Mouse (Mus musculus): ENCODE measurements around the gene Rps6ka1. TPM values are rescaled to one million over a fixed set of nuclear protein-coding genes. Genes with fewer than 3 reads are reported as not detected.
A peak's percentile ranks its signal among the peaks of the same experiment; 100 is the strongest.
"Not testable (repeated sequence)": the region's sequence is repeated elsewhere in the genome, so short reads cannot be mapped to it uniquely, and the experiment has no call there.

The Rps6ka1 gene
- 23.8 and 24.1 TPM in 2 replicates for polyA plus RNA-seq (2015; fragmentation: Nextera tagmentation; extraction: Ambion mirVana)

DNA sequence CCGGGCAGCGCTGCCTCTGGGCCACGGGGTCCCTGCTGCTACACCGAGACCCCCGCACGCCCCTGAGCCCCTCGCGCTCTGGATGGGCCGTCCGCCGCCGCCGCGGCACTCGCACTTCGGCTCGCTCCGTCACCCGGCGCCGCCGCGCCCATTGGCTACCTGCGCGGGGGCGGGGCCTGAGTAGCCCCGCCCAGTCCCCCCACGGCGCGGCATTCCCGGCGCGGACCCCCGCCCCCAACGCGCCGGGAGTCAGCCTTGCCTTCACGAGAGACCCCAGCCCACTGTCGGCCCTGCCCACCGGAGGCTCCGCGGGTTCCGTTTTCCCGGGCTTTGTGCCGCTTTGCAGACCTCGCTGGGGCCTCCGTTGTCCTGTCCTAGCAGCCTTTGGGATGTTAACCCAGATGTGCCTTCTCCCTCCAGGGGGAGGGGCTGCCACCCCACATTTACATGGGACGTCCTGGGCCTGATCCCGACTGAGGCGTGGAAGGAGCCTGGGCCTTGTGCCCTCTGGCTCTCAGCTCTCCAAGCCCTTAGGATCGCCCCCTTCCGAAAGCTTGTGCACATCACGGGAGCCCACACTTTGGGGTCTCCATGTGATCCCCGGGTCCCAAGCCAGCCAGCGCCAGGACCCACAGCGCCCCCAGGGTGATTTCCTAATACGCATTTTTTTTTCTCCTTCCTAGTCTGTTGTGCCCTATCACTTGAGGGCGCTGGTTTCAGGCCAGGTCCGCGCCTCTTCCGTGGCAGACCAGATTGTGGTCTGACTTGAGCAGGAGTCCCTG lies at the start of gene Rps6ka1:
Gene Rps6ka1 (minus strand): TSS at position 126 of the 782 bp plus-strand sequence.
- H3K36me3 ChIP-seq (replicated peaks): no peaks in the 10 kb centered on the region
- peak; percentile 92 for ATAC-seq (replicated peaks)
- peak within 1 kb of the TSS; percentile 84 for H3K4me2 ChIP-seq
- under 1% methylated on average over 34 of the region's 61 CpGs for WGBS
- peak within 1 kb of the TSS; percentile 68 for H3K4me3 ChIP-seq
- no peaks in the 10 kb centered on the region for H3K9me3 ChIP-seq
- no peaks in the 10 kb centered on the region for H3K27me3 ChIP-seq (replicated peaks)
- peak within 1 kb of the TSS; percentile 80 for H3K9ac ChIP-seq
- peaks cover 24% of the 10 kb centered on the region for H3K4me1 ChIP-seq
- H3K27ac ChIP-seq: peak within 1 kb of the TSS; percentile 77

DNA sequence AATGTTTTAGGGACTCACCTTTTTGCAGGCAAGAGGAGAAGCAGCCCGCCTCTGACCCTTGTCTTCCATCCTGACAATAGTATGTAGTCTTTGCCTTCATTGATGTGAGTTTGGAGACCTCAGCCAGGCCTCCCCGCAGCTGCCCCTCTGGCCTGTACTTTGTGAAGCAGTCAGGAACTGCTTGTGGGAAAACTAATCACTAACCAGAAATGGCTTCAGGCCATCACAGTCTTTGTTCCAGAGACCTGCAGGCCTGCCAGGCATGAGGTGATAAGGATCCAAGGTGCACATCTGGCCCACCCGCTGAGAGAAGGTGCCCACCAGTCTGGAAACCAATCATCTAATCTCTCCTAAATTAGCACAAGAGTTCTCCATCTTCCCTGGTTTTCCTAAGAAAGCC lies 44.2 kb upstream of the Rps6ka1 start:
- H3K36me3 ChIP-seq (replicated peaks): no peaks in the 10 kb centered on the region
- H3K27me3 ChIP-seq (replicated peaks): no peaks in the 10 kb centered on the region
- no peak for ATAC-seq (replicated peaks)
- H3K4me2 ChIP-seq: no peak overlapping the region
- H3K4me1 ChIP-seq: no peaks in the 10 kb centered on the region
- no peaks in the 10 kb centered on the region for H3K9me3 ChIP-seq
- no peak overlapping the region for H3K27ac ChIP-seq
- 80% methylated on average over 3 of the region's 3 CpGs for WGBS
- H3K9ac ChIP-seq: no peak overlapping the region
- H3K4me3 ChIP-seq: no peak overlapping the region

DNA sequence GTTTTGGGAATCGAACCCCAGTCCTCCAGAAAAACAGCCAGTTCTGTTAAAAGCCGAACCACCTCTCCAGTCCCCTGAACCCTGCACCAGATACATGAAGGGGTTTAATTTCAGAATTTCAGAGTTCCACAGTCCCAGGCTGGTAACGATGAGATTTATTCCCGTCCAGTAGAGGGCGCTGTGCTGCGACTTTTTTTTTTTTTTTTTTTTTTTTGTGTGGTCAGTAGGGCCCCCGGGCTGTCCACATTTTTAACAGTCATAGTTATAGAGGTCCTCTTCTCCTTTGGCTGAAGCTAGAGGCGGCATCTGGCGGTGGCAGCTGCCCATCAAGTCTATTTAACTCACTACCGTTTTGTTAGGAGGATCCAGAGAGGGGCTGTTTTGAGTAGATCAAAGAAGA lies 43.8 kb upstream of the Rps6ka1 start:
- no peak overlapping the region for H3K4me2 ChIP-seq
- WGBS: 14% methylated on average over 10 of the region's 10 CpGs
- no peak overlapping the region for H3K27ac ChIP-seq
- H3K4me1 ChIP-seq: no peaks in the 10 kb centered on the region
- no peak for ATAC-seq (replicated peaks)
- no peak overlapping the region for H3K9ac ChIP-seq
- H3K9me3 ChIP-seq: no peaks in the 10 kb centered on the region
- H3K4me3 ChIP-seq: no peak overlapping the region
- H3K36me3 ChIP-seq (replicated peaks): no peaks in the 10 kb centered on the region
- H3K27me3 ChIP-seq (replicated peaks): no peaks in the 10 kb centered on the region

DNA sequence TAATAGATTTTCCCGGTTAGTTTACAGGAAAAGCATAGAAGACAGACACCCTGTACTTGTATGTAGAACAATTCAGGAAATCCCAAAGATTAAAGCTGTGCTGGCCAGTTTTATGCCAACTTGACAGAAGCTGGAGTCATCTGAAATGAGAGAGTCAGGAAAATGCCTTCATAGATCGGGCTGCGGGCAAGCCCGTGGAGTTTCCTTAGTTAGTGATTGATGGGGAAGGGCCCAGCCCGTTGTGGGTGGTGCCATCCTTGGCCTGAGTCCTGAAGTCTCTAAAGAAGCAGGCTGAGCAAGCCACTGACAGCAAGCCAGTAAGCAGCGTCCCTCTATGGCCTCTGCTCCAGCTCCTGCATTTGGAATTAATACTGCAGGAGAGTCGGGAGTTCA lies 41.7 kb upstream of the Rps6ka1 start:
- no peaks in the 10 kb centered on the region for H3K36me3 ChIP-seq (replicated peaks)
- no peak overlapping the region for H3K4me3 ChIP-seq
- 53% methylated on average over 7 of the region's 7 CpGs for WGBS
- no peaks in the 10 kb centered on the region for H3K4me1 ChIP-seq
- no peak overlapping the region for H3K27ac ChIP-seq
- no peak overlapping the region for H3K9ac ChIP-seq
- H3K9me3 ChIP-seq: no peaks in the 10 kb centered on the region
- ATAC-seq (replicated peaks): no peak
- H3K27me3 ChIP-seq (replicated peaks): no peaks in the 10 kb centered on the region
- no peak overlapping the region for H3K4me2 ChIP-seq

DNA sequence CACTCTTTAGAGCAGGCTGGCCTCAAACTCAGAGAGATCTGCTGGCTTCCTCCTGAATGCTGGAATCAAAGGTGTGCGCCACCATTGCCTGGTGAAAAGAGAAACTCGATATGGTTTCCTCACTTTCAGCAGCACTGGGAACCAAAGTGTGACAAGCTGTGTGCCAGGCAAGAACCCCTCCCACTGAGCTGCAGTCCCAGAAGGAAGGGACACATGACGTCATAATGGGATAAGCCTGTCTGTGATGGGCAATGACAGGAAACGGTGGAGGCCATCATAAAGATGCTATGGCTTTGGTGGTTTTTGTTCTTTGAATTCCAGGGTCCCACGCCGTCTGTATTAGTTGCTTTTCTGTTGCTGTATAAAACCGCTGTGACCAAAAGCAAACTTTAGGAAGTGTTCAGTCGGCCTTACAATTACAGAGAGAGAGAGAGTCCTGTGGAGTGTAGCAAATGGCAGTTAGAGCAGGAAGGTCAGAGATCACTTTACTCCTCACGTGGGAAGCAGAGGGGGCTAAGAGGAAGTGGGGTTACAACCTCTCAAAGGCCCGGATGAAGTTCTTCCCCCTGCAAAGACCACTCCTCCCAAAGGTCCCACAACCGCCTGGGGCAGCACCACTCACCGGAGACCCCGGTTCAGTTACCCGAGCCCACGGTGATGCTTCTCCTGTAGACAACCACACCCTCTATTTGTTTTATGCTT lies 41.1 kb upstream of the Rps6ka1 start:
- no peak overlapping the region for H3K9ac ChIP-seq
- H3K4me3 ChIP-seq: no peak overlapping the region
- ATAC-seq (replicated peaks): no peak
- H3K27me3 ChIP-seq (replicated peaks): no peaks in the 10 kb centered on the region
- H3K36me3 ChIP-seq (replicated peaks): no peaks in the 10 kb centered on the region
- WGBS: 61% methylated on average over 15 of the region's 15 CpGs
- no peaks in the 10 kb centered on the region for H3K9me3 ChIP-seq
- H3K4me1 ChIP-seq: no peaks in the 10 kb centered on the region
- no peak overlapping the region for H3K27ac ChIP-seq
- no peak overlapping the region for H3K4me2 ChIP-seq

DNA sequence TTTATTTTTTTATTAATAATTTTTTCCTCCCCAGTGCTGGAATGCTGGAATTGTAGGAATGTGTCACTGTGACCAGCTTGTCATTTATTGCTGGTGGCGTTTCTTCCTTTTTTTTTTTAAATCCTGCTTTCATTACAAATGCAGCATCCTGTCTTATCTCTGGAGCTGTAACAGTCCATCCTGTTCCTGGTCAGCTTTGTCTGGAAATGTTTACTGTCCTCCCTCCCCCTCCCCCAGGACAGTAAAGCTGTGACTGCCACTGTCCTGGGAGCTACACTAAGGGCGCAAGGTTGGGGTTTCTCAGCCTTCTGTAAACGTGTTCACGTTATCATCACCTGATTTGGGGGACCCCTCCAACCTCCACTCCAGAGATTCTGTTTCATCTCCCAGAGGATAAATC lies 37.6 kb upstream of the Rps6ka1 start:
- Histone ChIP-seq H3K9ac (no peak overlapping the region), H3K4me1 (no peaks in the 10 kb centered on the region), H3K4me3 (no peak overlapping the region), H3K27ac (no peak overlapping the region), H3K36me3 (replicated peaks) (no peaks in the 10 kb centered on the region), H3K27me3 (replicated peaks) (no peaks in the 10 kb centered on the region), H3K9me3 (no peaks in the 10 kb centered on the region), H3K4me2 (no peak overlapping the region)
- no peak for ATAC-seq (replicated peaks)
- WGBS: 81% methylated on average over 4 of the region's 4 CpGs

DNA sequence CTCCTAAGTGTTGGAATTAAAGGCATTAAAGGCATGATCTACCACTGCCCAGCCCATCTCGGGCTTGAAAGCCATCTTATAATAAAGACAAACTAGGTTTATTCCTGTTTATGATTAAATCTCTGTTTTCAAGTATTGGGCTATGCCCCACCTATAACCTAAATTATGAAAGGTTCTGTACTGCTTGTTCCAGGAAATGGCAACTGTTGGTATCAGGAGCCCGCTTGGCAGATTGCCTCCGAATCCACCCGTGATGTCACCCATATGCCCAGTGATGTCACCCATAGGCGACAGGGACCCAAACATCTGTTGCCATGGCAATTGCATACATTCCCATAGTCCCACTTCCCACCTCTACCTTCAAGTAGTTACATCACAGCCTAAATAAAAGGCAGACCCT lies 36.1 kb upstream of the Rps6ka1 start:
- Histone ChIP-seq H3K9ac (no peak overlapping the region), H3K9me3 (no peaks in the 10 kb centered on the region), H3K4me1 (no peaks in the 10 kb centered on the region), H3K36me3 (replicated peaks) (no peaks in the 10 kb centered on the region), H3K27me3 (replicated peaks) (no peaks in the 10 kb centered on the region), H3K4me3 (no peak overlapping the region), H3K4me2 (no peak overlapping the region), H3K27ac (no peak overlapping the region)
- ATAC-seq (replicated peaks): no peak
- WGBS: 92% methylated on average over 5 of the region's 5 CpGs

DNA sequence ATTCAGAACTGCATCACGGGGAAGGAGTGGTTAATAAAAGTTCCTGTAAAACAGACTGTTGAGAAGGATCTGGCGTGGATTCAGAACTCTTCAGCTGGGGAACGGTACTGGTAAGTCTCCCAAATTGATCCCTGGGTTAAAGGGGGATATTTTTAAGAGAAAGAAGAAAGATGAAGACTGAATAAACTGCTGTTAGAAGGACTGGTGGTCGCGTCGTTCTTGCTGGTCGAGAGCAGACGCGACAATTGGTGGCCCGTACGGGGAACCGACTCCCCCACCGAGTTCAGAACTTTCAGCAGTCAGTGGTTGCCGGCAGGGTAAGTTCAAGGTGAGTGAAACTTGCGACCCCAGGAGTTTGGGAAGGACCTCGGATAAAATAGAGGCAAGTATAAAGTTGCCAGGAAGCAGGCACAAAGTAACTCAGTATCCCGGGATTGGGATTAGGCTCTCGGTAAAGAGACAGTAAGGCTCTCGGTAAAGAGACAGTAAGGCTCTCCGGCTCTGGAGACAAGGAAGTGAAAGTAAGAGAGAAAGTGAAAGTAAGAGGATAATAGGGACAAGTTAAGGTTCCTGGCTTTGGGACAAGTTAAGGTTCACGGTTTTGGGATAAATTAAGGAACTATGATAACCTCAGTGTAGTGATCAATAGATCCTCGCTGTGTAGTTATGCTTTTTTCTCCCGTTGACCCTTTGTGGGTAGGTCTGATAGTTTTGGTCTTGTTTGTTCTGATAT lies 30.7 kb upstream of the Rps6ka1 start:
- not testable (repeated sequence) for H3K4me3 ChIP-seq; H3K4me2 ChIP-seq; H3K4me1 ChIP-seq; H3K9ac ChIP-seq; H3K27ac ChIP-seq; H3K9me3 ChIP-seq; H3K36me3 ChIP-seq (replicated peaks); H3K27me3 ChIP-seq (replicated peaks); ATAC-seq (replicated peaks)
- whole genome bisulfite sequencing: 90% methylated on average over 23 of the region's 23 CpGs

DNA sequence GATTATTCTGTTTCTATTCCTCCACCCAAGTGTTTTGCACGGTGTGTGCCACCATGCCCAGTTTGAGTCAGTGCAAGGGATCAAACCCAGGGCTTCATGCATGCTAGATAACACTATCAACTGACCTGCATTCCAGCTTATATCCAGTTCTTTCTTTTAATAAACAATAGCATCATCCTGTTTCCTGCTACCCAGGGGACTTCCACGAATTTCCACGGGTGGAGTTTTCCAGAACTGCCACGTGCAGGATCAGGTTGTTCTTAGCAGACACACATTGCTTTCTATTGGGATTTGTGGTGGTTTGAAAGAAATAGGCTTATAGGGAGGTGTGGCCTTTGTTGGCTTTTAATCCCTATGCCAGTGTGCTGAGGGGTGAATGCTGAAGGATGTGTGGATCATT lies 24.4 kb upstream of the Rps6ka1 start:
- no peak overlapping the region for H3K4me2 ChIP-seq
- H3K36me3 ChIP-seq (replicated peaks): no peaks in the 10 kb centered on the region
- no peak for ATAC-seq (replicated peaks)
- H3K27me3 ChIP-seq (replicated peaks): no peaks in the 10 kb centered on the region
- no peak overlapping the region for H3K27ac ChIP-seq
- H3K4me1 ChIP-seq: peaks cover 16% of the 10 kb centered on the region
- 63% methylated on average over 4 of the region's 4 CpGs for WGBS
- no peak overlapping the region for H3K9ac ChIP-seq
- no peak overlapping the region for H3K4me3 ChIP-seq
- no peaks in the 10 kb centered on the region for H3K9me3 ChIP-seq

DNA sequence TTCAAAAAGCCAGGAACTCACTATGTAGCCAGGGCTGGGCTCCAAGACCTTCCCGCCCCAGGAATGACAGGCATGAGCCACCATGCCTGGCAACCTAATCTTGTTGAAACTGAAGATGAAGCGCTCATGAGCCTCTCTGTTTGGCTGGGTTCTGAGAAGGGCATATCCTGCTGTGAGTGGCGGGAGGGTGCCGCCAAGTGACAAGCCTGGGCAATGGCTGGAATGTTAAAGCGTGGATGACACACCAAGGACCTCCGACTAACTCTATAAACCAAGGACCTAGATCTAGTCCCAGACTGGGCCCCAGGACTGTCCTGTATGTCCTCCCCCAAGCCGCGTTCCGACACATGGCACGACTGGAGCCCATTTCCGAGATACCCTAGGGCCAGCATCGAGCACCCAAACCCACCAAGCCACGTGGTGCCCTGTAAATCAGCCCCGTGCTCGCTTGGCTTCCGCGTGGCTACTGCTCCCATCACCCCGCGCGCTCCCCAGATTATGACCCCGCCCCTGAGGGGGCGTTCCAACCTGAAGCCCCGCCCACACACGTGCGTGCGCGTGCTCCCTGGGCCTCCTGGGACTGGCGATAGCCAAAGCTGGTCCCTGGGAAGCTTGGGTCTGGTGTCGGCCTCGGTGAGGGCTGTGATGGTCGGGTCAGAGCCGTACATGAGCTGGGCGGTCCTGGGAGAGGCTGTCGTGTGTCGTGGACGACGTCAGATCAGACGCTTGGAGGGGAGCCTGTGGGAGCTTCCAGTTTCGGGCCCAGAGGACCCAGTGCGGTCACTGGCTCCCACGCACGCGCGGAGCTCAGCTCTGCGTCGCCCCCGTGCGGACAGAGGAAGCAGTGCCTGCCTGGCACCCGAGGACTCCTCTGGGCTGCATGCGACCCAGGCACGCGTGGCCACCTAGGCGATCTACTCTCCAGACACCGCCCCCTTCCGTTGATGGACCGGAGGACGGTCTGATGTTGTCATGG lies 22.9 kb upstream of the Rps6ka1 start:
- Histone ChIP-seq H3K4me2 (peak overlapping the region; percentile 67), H3K27me3 (replicated peaks) (no peaks in the 10 kb centered on the region), H3K27ac (peak overlapping the region; percentile 91), H3K4me1 (peaks cover 16% of the 10 kb centered on the region), H3K9me3 (no peaks in the 10 kb centered on the region), H3K36me3 (replicated peaks) (no peaks in the 10 kb centered on the region), H3K9ac (peak overlapping the region; percentile 52), H3K4me3 (peak overlapping the region; percentile 49)
- under 1% methylated on average over 52 of the region's 57 CpGs for WGBS
- ATAC-seq (replicated peaks): peak; percentile 96

DNA sequence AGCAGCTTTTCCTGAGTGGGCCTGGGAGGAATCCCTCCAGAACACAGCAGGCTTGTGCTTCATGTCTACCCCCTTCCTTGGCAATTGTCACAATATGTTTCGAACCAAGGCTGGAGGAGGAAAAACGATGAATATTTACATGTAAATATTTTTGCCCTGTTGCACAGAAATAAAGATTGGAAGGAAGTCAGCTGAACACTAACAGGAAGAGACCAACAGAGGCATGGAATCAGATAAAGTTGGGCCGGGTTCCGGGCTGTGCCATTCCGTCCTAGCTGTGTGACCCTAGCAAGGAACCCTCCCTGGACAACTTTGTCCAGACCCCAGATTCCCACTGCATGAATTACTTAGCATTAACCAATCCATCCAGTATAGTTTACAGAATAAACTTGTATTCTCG lies 20.5 kb upstream of the Rps6ka1 start:
- H3K4me2 ChIP-seq: no peak overlapping the region
- 94% methylated on average over 6 of the region's 6 CpGs for WGBS
- no peak overlapping the region for H3K9ac ChIP-seq

More for the DNA sequence above, 20.5 kb upstream of the Rps6ka1 start:
- no peak for ATAC-seq (replicated peaks)
- peaks cover 16% of the 10 kb centered on the region for H3K4me1 ChIP-seq
- H3K36me3 ChIP-seq (replicated peaks): no peaks in the 10 kb centered on the region
- H3K27me3 ChIP-seq (replicated peaks): no peaks in the 10 kb centered on the region
- no peak overlapping the region for H3K27ac ChIP-seq
- no peak overlapping the region for H3K4me3 ChIP-seq
- H3K9me3 ChIP-seq: no peaks in the 10 kb centered on the region

Data from midbrain, embryonic 15.5 days (tissue).